Mouse (Mus musculus): ENCODE measurements around the gene Taf12. TPM values are rescaled to one million over a fixed set of nuclear protein-coding genes. Genes with fewer than 3 reads are reported as not detected.

Gene Taf12
- 12.1 and 21.9 TPM in 2 replicates for total RNA-seq (2012; rRNA removed)

DNA sequence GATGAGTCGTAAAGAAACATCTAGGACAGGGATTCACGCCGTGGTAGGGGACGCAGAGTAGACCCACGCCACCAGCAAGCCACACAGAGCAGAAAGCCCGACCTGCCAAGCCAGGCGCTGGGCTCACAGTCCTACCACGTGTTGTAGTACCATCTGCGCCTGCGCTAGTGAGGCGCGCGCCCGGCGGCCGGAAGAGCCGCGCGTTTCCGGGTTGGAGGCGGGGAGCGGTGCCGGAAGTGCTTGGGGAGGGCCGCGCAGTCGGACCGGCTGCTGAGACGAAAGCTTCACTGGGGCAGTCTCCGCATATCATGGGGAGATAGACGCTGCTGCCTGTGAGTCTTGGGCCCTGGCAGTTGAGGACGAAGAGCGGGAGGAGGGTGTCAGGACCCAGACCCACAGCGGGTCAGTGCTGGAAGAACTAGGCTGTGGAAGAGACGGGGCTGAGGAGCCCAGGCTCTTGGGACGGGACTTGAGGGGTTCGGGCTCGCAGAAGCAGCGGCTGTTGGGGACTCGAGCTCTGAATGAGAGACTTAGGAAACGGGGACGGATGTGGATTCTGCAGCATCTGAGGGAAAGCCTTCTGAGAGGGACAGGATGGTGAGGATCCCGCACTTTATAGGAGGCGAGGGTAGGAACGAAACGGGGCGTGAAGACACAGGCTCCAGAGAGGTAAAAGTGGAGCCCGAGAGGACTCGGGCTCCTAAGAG lies at the start of gene Taf12:
Gene Taf12, plus strand, starts transcription at position 220 of the 707 bp plus-strand sequence.
- TF ChIP-seq HCFC1 (IDR thresholded peaks at IDR 0.05; ENCODE audit: borderline replicate concordance, insufficient read depth, low read length): peak; percentile 75
- no peak for TF ChIP-seq ZNF384 (IDR thresholded peaks at IDR 0.05; ENCODE audit: low read depth, low read length)
- peak within 1 kb of the TSS; percentile 99 for H3K9ac ChIP-seq (ENCODE audit: insufficient read depth, low read depth, low read length, poor library complexity, severe bottlenecking)
- in situ Hi-C loops (cut with MboI; ENCODE audit: low sequenced_read_pairs in 2 of 2, unreplicated experiment in 2 of 2): no loop called here

DNA sequence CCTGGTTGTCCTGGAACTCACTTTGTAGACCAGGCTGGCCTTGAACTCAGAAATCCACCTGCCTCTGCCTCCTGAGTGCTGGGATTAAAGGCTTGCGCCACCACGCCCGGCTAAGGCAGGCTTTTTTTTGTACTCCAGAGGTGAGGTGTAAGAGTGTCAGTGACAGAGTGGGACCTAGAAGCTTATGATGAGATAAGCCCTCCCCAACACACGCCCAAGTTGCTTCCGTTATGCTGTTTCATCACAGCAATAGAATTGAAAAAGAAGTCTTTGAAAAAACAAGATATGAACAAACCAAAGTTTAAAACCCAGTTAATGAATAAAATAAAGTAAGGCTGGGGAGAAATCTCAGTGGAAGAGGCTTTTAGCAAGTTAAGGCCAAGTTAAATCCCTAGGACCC lies 43.8 kb upstream of the Taf12 start:
- in situ Hi-C loops (cut with MboI; ENCODE audit: low sequenced_read_pairs in 2 of 2, unreplicated experiment in 2 of 2): no loop called here
- TF ChIP-seq MAFK (IDR thresholded peaks at IDR 0.05; ENCODE audit: insufficient read depth, low read depth, low read length): no peak
- TF ChIP-seq ZNF384 (IDR thresholded peaks at IDR 0.05; ENCODE audit: low read depth, low read length): no peak
- no peak for TF ChIP-seq HCFC1 (IDR thresholded peaks at IDR 0.05; ENCODE audit: borderline replicate concordance, insufficient read depth, low read length)
- no peak for TF ChIP-seq ZC3H11A (IDR thresholded peaks at IDR 0.05; ENCODE audit: borderline replicate concordance, low read depth, low read length)
- TF ChIP-seq CHD2 (IDR thresholded peaks at IDR 0.05; ENCODE audit: low read depth, low read length): no peak
- H3K9me3 ChIP-seq (ENCODE audit: control insufficient read depth, insufficient read depth, low read depth, low read length): no peaks in the 10 kb centered on the region
- DNase-seq (ENCODE audit: low read depth, low spot score): no peak
- H3K9ac ChIP-seq (ENCODE audit: insufficient read depth, low read depth, low read length, poor library complexity, severe bottlenecking): no peak overlapping the region
- H3K4me1 ChIP-seq (ENCODE audit: control insufficient read depth in 2 of 2, insufficient read depth in 2 of 2, low read length in 2 of 2, poor library complexity in 1 of 2): no peaks in the 10 kb centered on the region
- H3K4me3 ChIP-seq (ENCODE audit: insufficient read depth in 1 of 2, low read depth in 1 of 2, low read length in 2 of 2, poor library complexity in 1 of 2, severe bottlenecking in 1 of 2): no peak overlapping the region
- no peak overlapping the region for H3K27ac ChIP-seq (ENCODE audit: insufficient read depth, low read depth, low read length, poor library complexity, severe bottlenecking)
- peaks cover 39% of the 10 kb centered on the region for H3K36me3 ChIP-seq (ENCODE audit: control insufficient read depth, insufficient read depth, low read length, poor library complexity, severe bottlenecking)

More for the DNA sequence above, at the start of gene Taf12:
- H3K4me1 ChIP-seq (ENCODE audit: control insufficient read depth in 2 of 2, insufficient read depth in 2 of 2, low read length in 2 of 2, poor library complexity in 1 of 2): peaks cover 0 to 3% of the 10 kb centered on the region in 2 experiments; a peak in 2 of 4 replicates
- no peaks in the 10 kb centered on the region for H3K36me3 ChIP-seq (ENCODE audit: control insufficient read depth, insufficient read depth, low read length, poor library complexity, severe bottlenecking)
- peak; percentile 90 for DNase-seq (ENCODE audit: low read depth, low spot score)
- H3K4me3 ChIP-seq (ENCODE audit: insufficient read depth in 1 of 2, low read depth in 1 of 2, low read length in 2 of 2, poor library complexity in 1 of 2, severe bottlenecking in 1 of 2): peak within 1 kb of the TSS; percentile 81 to 95
- no peaks in the 10 kb centered on the region for H3K9me3 ChIP-seq (ENCODE audit: control insufficient read depth, insufficient read depth, low read depth, low read length)
- H3K27ac ChIP-seq (ENCODE audit: insufficient read depth, low read depth, low read length, poor library complexity, severe bottlenecking): peak within 1 kb of the TSS; percentile 95

DNA sequence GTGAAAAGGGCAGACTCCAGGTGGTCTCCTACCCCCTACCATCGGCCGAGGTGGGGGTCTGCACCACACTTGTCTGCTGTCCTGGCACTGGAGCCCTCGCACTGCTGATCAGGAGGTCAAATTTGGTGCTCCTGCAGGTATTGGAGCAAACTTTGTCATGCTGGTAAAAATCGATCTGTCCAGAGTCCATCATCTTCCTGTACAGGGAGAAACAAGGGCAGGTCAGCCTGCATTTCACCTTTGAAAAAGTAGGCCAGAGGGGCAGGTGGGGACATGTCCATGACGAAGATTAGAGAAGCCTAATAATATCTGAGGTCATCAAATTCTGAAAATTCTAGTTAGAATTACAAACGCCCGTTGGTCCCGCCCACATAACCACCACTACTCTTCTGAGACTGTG lies 39.5 kb upstream of the Taf12 start:
- Histone ChIP-seq H3K27ac (ENCODE audit: insufficient read depth, low read depth, low read length, poor library complexity, severe bottlenecking) (no peak overlapping the region), H3K9ac (ENCODE audit: insufficient read depth, low read depth, low read length, poor library complexity, severe bottlenecking) (no peak overlapping the region), H3K9me3 (ENCODE audit: control insufficient read depth, insufficient read depth, low read depth, low read length) (no peaks in the 10 kb centered on the region), H3K36me3 (ENCODE audit: control insufficient read depth, insufficient read depth, low read length, poor library complexity, severe bottlenecking) (peaks cover 37% of the 10 kb centered on the region), H3K4me3 (ENCODE audit: insufficient read depth in 1 of 2, low read depth in 1 of 2, low read length in 2 of 2, poor library complexity in 1 of 2, severe bottlenecking in 1 of 2) (no peak overlapping the region), H3K4me1 (ENCODE audit: control insufficient read depth in 2 of 2, insufficient read depth in 2 of 2, low read length in 2 of 2, poor library complexity in 1 of 2) (no peaks in the 10 kb centered on the region)
- TF ChIP-seq ZC3H11A (IDR thresholded peaks at IDR 0.05; ENCODE audit: borderline replicate concordance, low read depth, low read length): no peak
- TF ChIP-seq MAFK (IDR thresholded peaks at IDR 0.05; ENCODE audit: insufficient read depth, low read depth, low read length): no peak
- no peak for TF ChIP-seq CHD2 (IDR thresholded peaks at IDR 0.05; ENCODE audit: low read depth, low read length)
- no peak for TF ChIP-seq ZNF384 (IDR thresholded peaks at IDR 0.05; ENCODE audit: low read depth, low read length)
- TF ChIP-seq HCFC1 (IDR thresholded peaks at IDR 0.05; ENCODE audit: borderline replicate concordance, insufficient read depth, low read length): no peak
- DNase-seq (ENCODE audit: low read depth, low spot score): no peak
- in situ Hi-C loops (cut with MboI; ENCODE audit: low sequenced_read_pairs in 2 of 2, unreplicated experiment in 2 of 2): no loop called here

DNA sequence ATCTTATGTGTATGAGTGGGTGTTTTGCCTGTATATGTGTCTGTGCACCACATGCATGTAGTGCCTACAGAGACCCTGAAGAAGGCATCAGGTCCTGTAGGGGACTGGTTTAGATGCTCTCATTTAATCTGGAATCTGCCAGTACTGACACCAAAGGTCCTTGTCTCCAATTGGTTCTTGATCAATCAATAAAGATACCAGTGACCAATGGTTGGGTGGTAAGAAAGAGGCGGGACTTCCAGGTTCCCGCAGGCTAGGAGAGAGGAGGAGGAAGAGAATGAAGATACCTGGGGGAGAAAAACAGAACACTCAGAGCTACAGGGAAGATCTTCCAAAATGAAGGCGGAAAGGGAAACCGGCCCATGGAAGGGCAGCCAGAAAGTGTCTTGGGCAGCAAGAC lies 35.8 kb upstream of the Taf12 start:
- no peaks in the 10 kb centered on the region for H3K4me1 ChIP-seq (ENCODE audit: control insufficient read depth in 2 of 2, insufficient read depth in 2 of 2, low read length in 2 of 2, poor library complexity in 1 of 2)
- no peak overlapping the region for H3K4me3 ChIP-seq (ENCODE audit: insufficient read depth in 1 of 2, low read depth in 1 of 2, low read length in 2 of 2, poor library complexity in 1 of 2, severe bottlenecking in 1 of 2)
- peaks cover 30% of the 10 kb centered on the region for H3K36me3 ChIP-seq (ENCODE audit: control insufficient read depth, insufficient read depth, low read length, poor library complexity, severe bottlenecking)
- no peak overlapping the region for H3K27ac ChIP-seq (ENCODE audit: insufficient read depth, low read depth, low read length, poor library complexity, severe bottlenecking)
- in situ Hi-C loops (cut with MboI; ENCODE audit: low sequenced_read_pairs in 2 of 2, unreplicated experiment in 2 of 2): no loop called here
- no peak overlapping the region for H3K9ac ChIP-seq (ENCODE audit: insufficient read depth, low read depth, low read length, poor library complexity, severe bottlenecking)
- no peaks in the 10 kb centered on the region for H3K9me3 ChIP-seq (ENCODE audit: control insufficient read depth, insufficient read depth, low read depth, low read length)
- TF ChIP-seq ZNF384 (IDR thresholded peaks at IDR 0.05; ENCODE audit: low read depth, low read length) (no peak), CHD2 (IDR thresholded peaks at IDR 0.05; ENCODE audit: low read depth, low read length) (peak; percentile 70)
- peak; percentile 35 for DNase-seq (ENCODE audit: low read depth, low spot score)

DNA sequence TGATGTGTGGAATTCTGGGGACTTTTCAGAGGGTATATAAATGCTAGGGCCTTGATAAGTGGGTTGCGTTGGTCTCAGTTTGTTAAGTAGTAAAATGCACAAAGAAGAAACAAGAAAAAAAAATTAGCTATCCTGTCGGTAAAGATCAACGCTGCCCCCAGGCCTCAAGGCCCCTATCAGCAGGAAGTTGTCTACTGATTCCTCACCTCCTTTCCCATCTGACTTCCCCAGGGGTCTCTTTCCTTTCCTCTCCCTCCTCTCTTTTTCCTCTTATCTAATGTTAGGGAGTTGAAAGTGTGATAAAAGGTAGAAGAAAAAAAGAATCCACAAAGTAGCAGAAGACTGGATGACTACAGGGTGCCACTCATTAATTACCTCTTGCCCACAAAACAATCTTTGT lies 33.8 kb upstream of the Taf12 start:
- Histone ChIP-seq H3K9ac (ENCODE audit: insufficient read depth, low read depth, low read length, poor library complexity, severe bottlenecking) (no peak overlapping the region), H3K36me3 (ENCODE audit: control insufficient read depth, insufficient read depth, low read length, poor library complexity, severe bottlenecking) (peaks cover 25% of the 10 kb centered on the region), H3K4me1 (ENCODE audit: control insufficient read depth in 2 of 2, insufficient read depth in 2 of 2, low read length in 2 of 2, poor library complexity in 1 of 2) (no peaks in the 10 kb centered on the region), H3K27ac (ENCODE audit: insufficient read depth, low read depth, low read length, poor library complexity, severe bottlenecking) (no peak overlapping the region), H3K9me3 (ENCODE audit: control insufficient read depth, insufficient read depth, low read depth, low read length) (no peaks in the 10 kb centered on the region), H3K4me3 (ENCODE audit: insufficient read depth in 1 of 2, low read depth in 1 of 2, low read length in 2 of 2, poor library complexity in 1 of 2, severe bottlenecking in 1 of 2) (no peak overlapping the region)
- no peak for TF ChIP-seq MAFK (IDR thresholded peaks at IDR 0.05; ENCODE audit: insufficient read depth, low read depth, low read length)
- TF ChIP-seq ZC3H11A (IDR thresholded peaks at IDR 0.05; ENCODE audit: borderline replicate concordance, low read depth, low read length): no peak
- no peak for TF ChIP-seq CHD2 (IDR thresholded peaks at IDR 0.05; ENCODE audit: low read depth, low read length)
- TF ChIP-seq HCFC1 (IDR thresholded peaks at IDR 0.05; ENCODE audit: borderline replicate concordance, insufficient read depth, low read length): no peak
- TF ChIP-seq ZNF384 (IDR thresholded peaks at IDR 0.05; ENCODE audit: low read depth, low read length): no peak
- in situ Hi-C loops (cut with MboI; ENCODE audit: low sequenced_read_pairs in 2 of 2, unreplicated experiment in 2 of 2): no loop called here
- DNase-seq (ENCODE audit: low read depth, low spot score): no peak

Measured in ES-E14 (cell line).